Mouse (Mus musculus) c-Kit-positive CD71-negative TER-119-negative erythroid progenitor cells, embryonic 14.5 days (primary cell): ENCODE measurements at regions not wholly inside any gene's neighbourhood (a gene's known extent, or its start where the extent isn't known, plus 50 kb on each side); places are given as distances from the start of the nearest gene placed in this dataset.

Experiments used
- DNase-seq: peaks from one replicate; pipeline ENCODE4 v3.0.0-alpha.2; 2013; ENCODE audit warnings: low read depth

- DNase-seq = no peak
Observed at GRCm38 (mm10) chr13:41694749-41695419, 89.2 kb downstream of the Tmem170b start.

DNA sequence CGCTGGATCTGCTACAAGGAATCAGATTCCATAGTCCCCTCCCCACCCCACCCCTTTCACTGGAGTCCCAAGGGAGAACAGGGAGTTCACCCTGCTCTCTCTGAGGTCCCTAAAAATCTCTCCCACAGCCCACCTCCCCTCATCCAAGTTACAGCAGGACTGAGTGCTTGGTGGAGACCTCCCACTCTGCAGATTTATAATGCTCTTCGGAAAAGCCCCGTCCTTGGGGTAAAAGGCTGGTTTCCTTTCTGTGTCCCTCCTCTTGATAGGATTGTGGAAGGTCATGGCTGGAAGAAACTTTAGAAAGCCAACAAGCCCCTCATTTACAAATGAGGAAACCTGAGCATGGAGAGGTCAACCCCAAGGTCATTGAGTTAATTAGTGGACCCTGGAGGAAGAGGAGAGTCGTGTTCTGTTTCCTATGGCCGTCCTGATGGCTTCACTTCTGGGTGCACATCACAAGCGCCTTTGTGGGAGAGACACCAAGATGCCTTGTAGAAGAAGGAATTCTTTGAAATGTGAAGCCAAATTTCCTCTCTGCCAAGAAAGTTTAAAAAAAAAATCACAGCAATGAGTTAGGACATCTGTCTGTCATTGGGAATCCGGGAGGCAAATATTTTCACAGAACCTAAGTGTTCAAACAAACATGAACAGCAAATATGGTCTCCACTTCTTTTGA lies 91.2 kb downstream of the Tmem170b start:
- DNase-seq = no peak

DNA sequence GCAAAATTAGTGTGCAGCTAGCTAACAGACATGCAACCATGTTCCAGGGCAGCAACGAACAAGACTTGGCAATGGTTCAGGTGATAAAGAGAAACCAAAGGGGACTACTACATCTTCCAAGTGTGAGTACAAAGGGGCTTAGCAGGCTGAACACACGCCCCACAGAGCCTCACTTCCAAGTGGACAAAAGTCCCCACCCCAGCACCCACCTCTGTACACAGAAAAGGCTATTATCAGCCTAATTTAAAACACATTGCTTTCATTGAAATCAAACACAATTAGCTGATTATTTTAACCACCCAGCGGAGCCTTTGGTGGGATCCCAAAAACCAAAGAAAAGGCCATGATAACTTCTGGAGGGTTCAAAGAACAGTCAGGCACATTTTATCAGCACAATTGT lies 95.6 kb downstream of the Tmem170b start:
- no peak for DNase-seq

DNA sequence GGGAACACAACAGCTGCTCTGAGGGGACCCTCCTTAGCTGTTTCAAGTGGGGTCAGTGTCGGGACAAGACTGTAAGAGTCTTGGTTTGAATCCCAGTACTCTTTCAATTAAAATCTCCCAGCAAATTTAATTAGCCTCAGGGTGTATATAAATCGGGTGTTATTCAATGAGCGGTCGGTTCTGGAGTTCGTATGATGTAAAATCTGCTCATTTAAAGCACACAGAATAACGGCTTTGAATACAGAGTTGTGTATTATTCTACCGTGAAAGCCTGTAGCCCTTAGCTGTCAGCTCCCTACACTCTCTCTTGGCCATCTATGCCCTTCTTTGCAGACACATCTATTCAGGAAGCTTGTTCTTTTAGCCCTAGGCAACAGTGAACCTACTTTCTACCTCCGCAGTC lies 96.1 kb downstream of the Tmem170b start:
- DNase-seq = no peak

DNA sequence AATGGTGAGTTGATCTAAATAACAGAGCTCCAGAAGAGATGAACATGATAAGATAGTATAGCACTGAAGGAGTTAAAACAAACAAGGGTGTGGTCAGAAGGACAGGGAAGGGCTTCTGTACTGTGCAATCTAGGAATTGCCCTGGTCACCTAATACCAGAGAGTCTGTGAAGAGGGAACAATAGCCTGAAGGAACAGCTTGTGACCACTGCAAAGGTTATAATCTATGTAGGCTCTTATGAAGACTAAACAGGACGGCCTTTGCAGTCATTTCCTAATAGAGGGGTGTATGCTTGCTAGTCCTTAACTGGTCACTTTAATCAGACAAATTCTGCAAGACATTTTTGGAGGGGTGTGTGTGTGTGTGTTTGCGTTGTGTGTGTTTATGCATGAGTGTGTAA lies 97.5 kb downstream of the Tmem170b start:
- no peak for DNase-seq

GRCm38 (mm10) chr13:41703618-41704017 lies 97.9 kb downstream of the Tmem170b start:
- no peak for DNase-seq

DNA sequence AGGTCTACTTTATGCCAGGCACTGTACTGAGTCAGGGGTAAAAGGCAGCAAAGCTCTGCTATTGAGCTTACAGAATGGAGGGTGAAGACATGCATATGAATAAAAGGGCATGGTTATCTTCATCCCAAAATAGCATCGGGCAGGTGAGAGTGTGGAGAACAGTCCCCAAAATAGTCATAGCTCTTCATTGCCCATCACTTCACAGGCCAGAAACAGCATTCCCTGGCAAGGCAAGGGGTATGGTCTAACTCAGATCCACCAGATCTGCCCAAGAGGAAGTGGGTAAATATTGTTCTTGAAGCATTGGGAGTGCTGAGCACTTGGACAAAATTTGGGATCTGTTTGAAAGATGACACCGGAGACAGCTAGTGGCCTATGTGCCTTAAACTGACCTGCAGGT lies 99.1 kb downstream of the Tmem170b start:
- DNase-seq = no peak

GRCm38 (mm10) chr13:41705636-41706035 lies 99.9 kb downstream of the Tmem170b start:
- no peak for DNase-seq

GRCm38 (mm10) chr13:41707811-41708210 lies 102.1 kb downstream of the Tmem170b start:
- no peak for DNase-seq

GRCm38 (mm10) chr13:41709071-41709470 lies 103.4 kb downstream of the Tmem170b start:
- no peak for DNase-seq

DNA sequence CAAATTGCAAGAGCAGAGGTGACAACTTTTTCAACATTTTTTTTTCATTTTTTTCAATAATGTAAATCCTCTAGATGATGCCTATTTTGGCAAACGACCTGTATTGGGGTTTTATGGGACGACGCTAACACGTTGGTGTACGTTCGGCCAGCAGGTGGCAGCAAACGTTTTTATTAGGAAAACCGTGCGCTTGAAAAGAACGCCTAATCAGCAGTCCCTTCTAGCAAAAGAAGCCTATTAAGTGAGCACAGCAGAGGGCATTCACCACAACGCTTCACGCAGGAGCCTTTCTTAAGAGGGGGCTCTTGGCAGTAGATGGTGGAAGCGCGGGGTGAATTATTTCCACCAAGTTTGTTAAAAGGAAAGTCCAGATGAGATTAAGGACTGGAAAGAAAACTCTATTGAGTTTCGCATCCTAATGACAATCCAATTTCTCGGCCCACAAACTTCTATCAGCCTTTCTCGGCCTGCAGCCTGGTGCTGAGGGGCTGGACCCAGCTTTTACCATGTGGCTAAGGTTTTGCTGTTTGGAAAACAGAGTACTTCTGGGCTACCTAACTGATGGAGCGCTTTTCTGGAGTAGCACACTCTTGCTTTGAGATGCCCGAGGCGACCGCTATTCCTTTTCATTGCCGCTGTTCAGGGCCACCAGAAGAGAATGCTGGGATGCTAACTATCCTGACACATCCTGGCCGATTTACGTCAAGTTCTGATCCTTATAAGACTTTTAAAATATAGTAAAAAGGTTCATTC lies 103.9 kb downstream of the Tmem170b start:
- peak; percentile 73 for DNase-seq

DNA sequence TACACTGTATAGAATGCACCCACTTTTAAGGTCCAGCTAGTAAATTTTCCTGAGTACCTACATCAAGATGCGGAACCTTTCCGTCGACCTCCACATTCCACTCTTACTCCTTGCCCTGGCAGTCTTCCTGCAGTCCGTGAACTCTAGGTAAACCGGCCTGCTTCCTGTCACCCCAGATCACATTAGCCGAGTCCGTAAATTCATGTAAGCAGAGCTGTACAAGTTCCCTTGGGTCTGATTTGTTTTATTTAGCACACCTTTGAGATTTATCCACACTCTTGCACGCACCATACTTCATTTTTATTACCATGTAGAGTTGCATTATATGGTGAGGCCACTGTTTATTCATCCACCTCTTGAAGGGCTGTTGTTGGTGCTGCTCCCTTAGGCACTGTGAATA lies 106.9 kb downstream of the Tmem170b start:
- DNase-seq = no peak
